Mouse (Mus musculus) forebrain, postnatal 0 days (tissue): ENCODE measurements around the gene Lrrc8a. TPM values are rescaled to one million over a fixed set of nuclear protein-coding genes. Genes with fewer than 3 reads are reported as not detected.

Source experiments
- ATAC-seq: fragments of 200-750 bp; cut with Nextera tagmentation; 2 replicates; pipeline ENCODE4 v1.8.0; 2017; ENCODE audit warnings: mild to moderate bottlenecking, moderate library complexity
- DNase-seq: peaks from one replicate; pipeline ENCODE4 v3.0.0-alpha.2; 2015
- H3K27ac ChIP-seq: fragments of 300-500 bp; sonication (generic); 2 replicates; pipeline ENCODE4 v1.5.1; 2014; ENCODE audit warnings: low read depth, mild to moderate bottlenecking, antibody characterized with exemption, low read length, moderate library complexity, mixed read lengths
- H3K27me3 ChIP-seq: fragments of 300-500 bp; sonication (generic); 2 replicates; pipeline ENCODE4 v1.6.1; 2014; ENCODE audit warnings: mild to moderate bottlenecking, low read length, mixed read lengths; ENCODE audit not compliant: insufficient read depth
- H3K36me3 ChIP-seq: fragments of 300-500 bp; sonication (generic); 2 replicates; pipeline ENCODE4 v1.6.1; 2014; ENCODE audit warnings: mild to moderate bottlenecking, moderate library complexity; ENCODE audit not compliant: insufficient read depth
- H3K4me1 ChIP-seq: fragments of 300-500 bp; sonication (generic); 2 replicates; pipeline ENCODE4 v1.6.1; 2014; ENCODE audit warnings: antibody characterized with exemption; ENCODE audit not compliant: insufficient read depth
- H3K4me2 ChIP-seq: fragments of 300-500 bp; sonication (generic); 2 replicates; pipeline ENCODE4 v1.6.1; 2014; ENCODE audit warnings: low read depth, mild to moderate bottlenecking, moderate library complexity
- H3K4me3 ChIP-seq: fragments of 300-500 bp; sonication (generic); 2 replicates; pipeline ENCODE4 v1.5.1; 2014; ENCODE audit warnings: low read depth, low read length, mixed read lengths
- H3K9ac ChIP-seq: fragments of 300-500 bp; sonication (generic); 2 replicates; pipeline ENCODE4 v1.6.1; 2014; ENCODE audit warnings: mild to moderate bottlenecking
- H3K9me3 ChIP-seq: fragments of 300-500 bp; sonication (generic); 2 replicates; pipeline ENCODE4 v1.6.1; 2016; ENCODE audit warnings: low read length
- CTCF ChIP-seq: sonication (generic); IDR thresholded peaks from 2 replicates; pipeline ENCODE4 v1.5.1; 2016; ENCODE audit warnings: antibody characterized with exemption, control low read depth, low read depth
- WGBS: fragments of 180-500 bp; shearing (Covaris S2); extraction: QIAGEN DNeasy Blood & Tissue Kit; methylation state at CpG from one replicate; pipeline ENCODE4 v1.1.7; 2014; 5-methylcytosine and 5-hydroxymethylcytosine counted together
- polyA plus RNA-seq: library from polyadenylated mRNA; unstranded; fragments of >200 nt; fragmentation: Nextera tagmentation; extraction: Ambion mirVana; gene quantifications from 2 replicates; pipeline ENCODE4 v1.2.1, GENCODE M21; 2015
- total RNA-seq: library from RNA; depleted of rRNA; stranded (reverse); fragments of >200 nt; gene quantifications from 2 replicates; pipeline ENCODE4 v1.2.3, GENCODE M21; 2014; rRNA removed

Gene Lrrc8a
- total and polyA plus RNA-seq, 2 experiments from 2014 or later = 44.5 to 55.3 TPM

GRCm38 (mm10) chr2:30309351-30309750 is 71.8 kb downstream of the Lrrc8a start:
- Histone ChIP-seq H3K4me2 (no peak overlapping the region), H3K27ac (no peak overlapping the region), H3K27me3 (no peaks in the 10 kb centered on the region), H3K36me3 (peaks cover 91% of the 10 kb centered on the region), H3K9ac (no peak overlapping the region), H3K4me1 (no peaks in the 10 kb centered on the region), H3K9me3 (no peaks in the 10 kb centered on the region), H3K4me3 (no peak overlapping the region)
- ATAC-seq (no peak), DNase-seq (no peak)
- WGBS = 95% methylated on average over 3 of the region's 3 CpGs
- no peak for TF ChIP-seq CTCF

GRCm38 (mm10) chr2:30311481-30311880 is 74.0 kb downstream of the Lrrc8a start:
- no peak overlapping the region for H3K4me2 ChIP-seq
- no peak for DNase-seq
- no peak for TF ChIP-seq CTCF
- H3K9me3 ChIP-seq = no peaks in the 10 kb centered on the region
- H3K9ac ChIP-seq = no peak overlapping the region
- H3K4me1 ChIP-seq = no peaks in the 10 kb centered on the region
- no peaks in the 10 kb centered on the region for H3K27me3 ChIP-seq
- H3K27ac ChIP-seq = no peak overlapping the region
- no peak overlapping the region for H3K4me3 ChIP-seq
- peaks cover 89% of the 10 kb centered on the region for H3K36me3 ChIP-seq
- ATAC-seq = no peak
- WGBS = 97% methylated on average over 2 of the region's 2 CpGs

Other genes starting within 250 kb of the Lrrc8a start
- 88.4 and 103 TPM in 2 replicates for gene Wdr34, start 188.8 kb upstream of the Lrrc8a start, total RNA-seq
- gene Wdr34, start 188.8 kb upstream of the Lrrc8a start, polyA plus RNA-seq = 65.1 and 83.6 TPM in 2 replicates
- 361 and 392 TPM in 2 replicates for gene Set, start 180.3 kb upstream of the Lrrc8a start, total RNA-seq
- 349 and 384 TPM in 2 replicates for gene Set, start 180.3 kb upstream of the Lrrc8a start, polyA plus RNA-seq
- gene Pkn3, start 160.0 kb upstream of the Lrrc8a start, total RNA-seq = 2.0 and 4.7 TPM in 2 replicates
- gene Pkn3, start 160.0 kb upstream of the Lrrc8a start, polyA plus RNA-seq = 0.80 and 0.86 TPM in 2 replicates
- gene Zdhhc12, start 144.1 kb upstream of the Lrrc8a start, total RNA-seq = 19.5 and 25.7 TPM in 2 replicates
- gene Zdhhc12, start 144.1 kb upstream of the Lrrc8a start, polyA plus RNA-seq = 20.8 and 23.3 TPM in 2 replicates
- 51.9 and 70.2 TPM in 2 replicates for gene Zer1, start 113.1 kb upstream of the Lrrc8a start, total RNA-seq
- 5.4 and 10.3 TPM in 2 replicates for gene Zer1, start 113.1 kb upstream of the Lrrc8a start, polyA plus RNA-seq
- 116 and 135 TPM in 2 replicates for gene Tbc1d13, start 104.0 kb upstream of the Lrrc8a start, total RNA-seq
- 5.0 and 8.3 TPM in 2 replicates for gene Tbc1d13, start 104.0 kb upstream of the Lrrc8a start, polyA plus RNA-seq
- 31.8 and 37.1 TPM in 2 replicates for gene Endog, start 66.2 kb upstream of the Lrrc8a start, total RNA-seq
- gene Endog, start 66.2 kb upstream of the Lrrc8a start, polyA plus RNA-seq = 29.0 and 31.1 TPM in 2 replicates
- 36.1 and 40.1 TPM in 2 replicates for gene Spout1, start 59.3 kb upstream of the Lrrc8a start, total RNA-seq
- 50.3 and 53.5 TPM in 2 replicates for gene Spout1, start 59.3 kb upstream of the Lrrc8a start, polyA plus RNA-seq
- gene Kyat1, start 31.9 kb upstream of the Lrrc8a start, total RNA-seq = 18.3 and 22.6 TPM in 2 replicates
- 14.7 and 15.7 TPM in 2 replicates for gene Kyat1, start 31.9 kb upstream of the Lrrc8a start, polyA plus RNA-seq
- 4.2 and 5.1 TPM in 2 replicates for gene Gm28035, start 2.9 kb downstream of the Lrrc8a start, total RNA-seq
- gene Gm28035, start 2.9 kb downstream of the Lrrc8a start, polyA plus RNA-seq = 0.13 and 0.16 TPM in 2 replicates
- gene Phyhd1, start 28.5 kb downstream of the Lrrc8a start, total RNA-seq = 6.3 and 15.7 TPM in 2 replicates
- 5.0 and 6.3 TPM in 2 replicates for gene Phyhd1, start 28.5 kb downstream of the Lrrc8a start, polyA plus RNA-seq
- gene Gm28038, start 43.3 kb downstream of the Lrrc8a start, total RNA-seq = 2.4 TPM in 1 of 2 replicates, not detected in the other
- gene Gm28038, start 43.3 kb downstream of the Lrrc8a start, polyA plus RNA-seq = not detected in 2 replicates
- 26.6 and 34.8 TPM in 2 replicates for gene Dolk, start 48.6 kb downstream of the Lrrc8a start, total RNA-seq
- 31.1 and 37.7 TPM in 2 replicates for gene Dolk, start 48.6 kb downstream of the Lrrc8a start, polyA plus RNA-seq
- gene Nup188, start 48.7 kb downstream of the Lrrc8a start, total RNA-seq = 25.1 and 29.3 TPM in 2 replicates
- 11.8 and 14.1 TPM in 2 replicates for gene Nup188, start 48.7 kb downstream of the Lrrc8a start, polyA plus RNA-seq
- gene Sh3glb2, start 121.6 kb downstream of the Lrrc8a start, total RNA-seq = 291 and 292 TPM in 2 replicates
- 147 and 156 TPM in 2 replicates for gene Sh3glb2, start 121.6 kb downstream of the Lrrc8a start, polyA plus RNA-seq
- 57.4 and 70.8 TPM in 2 replicates for gene Miga2, start 126.5 kb downstream of the Lrrc8a start, total RNA-seq
- 24.4 and 28.6 TPM in 2 replicates for gene Miga2, start 126.5 kb downstream of the Lrrc8a start, polyA plus RNA-seq
- 52.2 and 92.4 TPM in 2 replicates for gene Dolpp1, start 154.5 kb downstream of the Lrrc8a start, total RNA-seq
- 40.1 and 44.7 TPM in 2 replicates for gene Dolpp1, start 154.5 kb downstream of the Lrrc8a start, polyA plus RNA-seq
- gene Crat, start 178.1 kb downstream of the Lrrc8a start, total RNA-seq = 28.0 and 33.6 TPM in 2 replicates
- 20.7 and 24.0 TPM in 2 replicates for gene Crat, start 178.1 kb downstream of the Lrrc8a start, polyA plus RNA-seq
- 129 and 132 TPM in 2 replicates for gene Ptpa, start 178.3 kb downstream of the Lrrc8a start, total RNA-seq
- 143 and 148 TPM in 2 replicates for gene Ptpa, start 178.3 kb downstream of the Lrrc8a start, polyA plus RNA-seq
- 17.7 and 19.9 TPM in 2 replicates for gene Ier5l, start 236.5 kb downstream of the Lrrc8a start, total RNA-seq
- 4.0 and 6.2 TPM in 2 replicates for gene Ier5l, start 236.5 kb downstream of the Lrrc8a start, polyA plus RNA-seq